Mouse (Mus musculus) C2C12 (cell line): ENCODE results near the gene Adcy7. TPM values are rescaled to one million over a fixed set of nuclear protein-coding genes. Genes with fewer than 3 reads are reported as not detected.
A peak's percentile ranks its signal among the peaks of the same experiment; 100 is the strongest.

Experiments used
- H3K27me3 ChIP-seq: one replicate; pipeline ENCODE4 v1.6.1; 2011; ENCODE audit not compliant: control insufficient read depth, insufficient read depth, insufficient read length
- H3K36me3 ChIP-seq: one replicate; pipeline ENCODE4 v1.6.1; 2011; ENCODE audit not compliant: control insufficient read depth, insufficient read depth
- H3K4me3 ChIP-seq: one replicate; pipeline ENCODE4 v1.5.1; 2011; ENCODE audit warnings: mild to moderate bottlenecking, control low read depth; ENCODE audit not compliant: poor library complexity, insufficient read depth, severe bottlenecking
- H3K79me2 ChIP-seq: one replicate; pipeline ENCODE4 v1.6.1; 2011; ENCODE audit not compliant: control insufficient read depth, insufficient read depth
- H3K79me3 ChIP-seq: one replicate; pipeline ENCODE4 v1.6.1; 2011; ENCODE audit warnings: low read depth, control low read depth
- H3ac ChIP-seq: one replicate; pipeline ENCODE3; 2011; ENCODE audit warnings: low read depth; ENCODE audit not compliant: control insufficient read depth, insufficient read length
- CEBPB ChIP-seq: IDR thresholded peaks from one replicate; pipeline ENCODE4 v1.6.1; 2011; ENCODE audit warnings: low read depth, mild to moderate bottlenecking, control low read depth, moderate library complexity
- CTCF ChIP-seq: IDR thresholded peaks from one replicate; pipeline ENCODE4 v1.5.1; 2011; ENCODE audit not compliant: control insufficient read depth, insufficient read depth, insufficient read length
- FOSL1 ChIP-seq: IDR thresholded peaks from one replicate; pipeline ENCODE4 v1.8.0; 2011; ENCODE audit warnings: mild to moderate bottlenecking, low read length; ENCODE audit not compliant: poor library complexity, insufficient read depth, severe bottlenecking
- MAX ChIP-seq: IDR thresholded peaks from one replicate; pipeline ENCODE4 v1.6.1; 2011; ENCODE audit warnings: mild to moderate bottlenecking, control low read depth
- MYOD1 ChIP-seq: IDR thresholded peaks from one replicate; pipeline ENCODE4 v1.6.1; 2011; ENCODE audit warnings: low read depth; ENCODE audit not compliant: control insufficient read depth, insufficient read length
- MYOG ChIP-seq: IDR thresholded peaks from one replicate; pipeline ENCODE4 v1.6.1; 2011; ENCODE audit not compliant: control insufficient read depth, insufficient read length; ENCODE audit errors: extremely low read depth
- USF1 ChIP-seq: IDR thresholded peaks from one replicate; pipeline ENCODE4 v1.6.1; 2011; ENCODE audit warnings: low read depth, mild to moderate bottlenecking, control low read depth, moderate library complexity
- polyA plus RNA-seq: library from polyadenylated mRNA; unstranded; fragments of >200 nt; fragmentation: generic; extraction: Trizol; gene quantifications from one replicate; pipeline ENCODE4 v1.2.1, GENCODE M21; 2012; ENCODE audit warnings: missing spikeins

The Adcy7 gene
- polyA plus RNA-seq, 1 experiment, result 66.9 TPM

DNA sequence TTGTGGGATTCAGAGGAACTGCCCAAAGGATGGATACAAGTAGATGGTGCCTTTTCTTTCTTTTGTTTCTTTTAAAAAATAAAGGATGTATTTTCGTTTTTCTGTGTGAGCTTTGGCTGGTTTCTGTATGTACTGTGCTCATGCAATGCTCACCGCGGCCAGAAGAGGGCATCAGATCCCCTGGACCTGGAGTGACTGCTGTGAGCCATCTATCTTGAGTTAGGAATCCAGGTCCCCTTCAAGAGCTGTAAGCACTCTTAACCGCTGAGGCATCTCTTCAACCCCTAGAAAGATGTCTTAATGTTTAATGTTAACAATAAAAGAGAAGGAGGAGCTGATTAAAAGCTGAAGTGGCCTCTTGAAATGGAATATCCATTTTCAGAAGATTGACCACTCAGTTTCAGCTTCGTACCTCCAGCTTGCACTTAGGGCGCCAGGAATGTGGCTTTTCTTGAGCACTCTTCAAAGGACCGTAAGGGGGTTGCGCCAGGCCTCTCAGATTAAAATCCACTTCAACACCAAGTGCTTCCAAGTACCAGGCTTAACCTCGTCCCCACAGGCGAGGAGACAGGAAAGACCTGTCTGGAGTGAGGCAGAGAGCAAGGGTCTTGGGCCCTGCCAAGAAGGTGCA lies 5.9 kb upstream of the Adcy7 start:
- no peaks in the 10 kb centered on the region for H3K27me3 ChIP-seq
- H3ac ChIP-seq, result no peak overlapping the region
- no peaks in the 10 kb centered on the region for H3K79me2 ChIP-seq
- H3K36me3 ChIP-seq, result no peaks in the 10 kb centered on the region
- TF ChIP-seq MAX (no peak), CTCF (peak; percentile 74), USF1 (no peak), MYOG (no peak), FOSL1 (no peak), MYOD1 (no peak), CEBPB (no peak)
- H3K4me3 ChIP-seq, result no peak overlapping the region
- no peaks in the 10 kb centered on the region for H3K79me3 ChIP-seq

DNA sequence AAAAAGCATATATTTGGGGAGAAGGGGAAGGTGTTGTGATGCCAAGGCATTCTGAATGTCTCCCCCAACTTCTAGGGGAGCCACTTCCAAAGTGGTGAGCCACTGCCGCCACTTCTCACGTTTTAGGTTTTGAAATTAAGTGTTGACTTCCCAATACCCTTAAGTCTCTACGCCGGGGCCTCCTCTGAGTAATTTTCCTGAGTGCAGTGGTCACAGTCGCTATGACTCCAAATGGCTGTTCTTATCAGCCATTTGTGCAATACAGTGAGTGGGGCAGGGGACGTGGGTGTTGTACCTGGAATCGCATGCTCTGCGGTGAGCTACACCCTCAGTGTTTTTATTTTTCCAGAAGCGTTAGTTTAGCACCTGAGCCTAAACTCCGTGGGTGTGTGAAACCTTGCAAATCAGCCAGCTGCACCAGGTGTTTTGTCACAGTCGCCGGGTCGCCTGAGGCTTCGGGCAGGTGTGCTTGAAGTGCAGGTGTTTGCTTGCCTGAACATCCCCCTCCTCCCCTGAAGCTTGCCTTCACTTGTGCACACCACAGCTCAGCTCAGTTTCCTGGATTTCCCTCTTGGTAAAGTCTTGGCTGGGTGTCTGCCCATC lies 5.3 kb upstream of the Adcy7 start:
- no peaks in the 10 kb centered on the region for H3K79me3 ChIP-seq
- H3K4me3 ChIP-seq, result no peak overlapping the region
- no peak overlapping the region for H3ac ChIP-seq
- TF ChIP-seq MYOD1 (no peak), MYOG (no peak), FOSL1 (no peak), USF1 (no peak), CTCF (no peak), MAX (no peak), CEBPB (no peak)
- no peaks in the 10 kb centered on the region for H3K27me3 ChIP-seq
- no peaks in the 10 kb centered on the region for H3K79me2 ChIP-seq
- no peaks in the 10 kb centered on the region for H3K36me3 ChIP-seq

DNA sequence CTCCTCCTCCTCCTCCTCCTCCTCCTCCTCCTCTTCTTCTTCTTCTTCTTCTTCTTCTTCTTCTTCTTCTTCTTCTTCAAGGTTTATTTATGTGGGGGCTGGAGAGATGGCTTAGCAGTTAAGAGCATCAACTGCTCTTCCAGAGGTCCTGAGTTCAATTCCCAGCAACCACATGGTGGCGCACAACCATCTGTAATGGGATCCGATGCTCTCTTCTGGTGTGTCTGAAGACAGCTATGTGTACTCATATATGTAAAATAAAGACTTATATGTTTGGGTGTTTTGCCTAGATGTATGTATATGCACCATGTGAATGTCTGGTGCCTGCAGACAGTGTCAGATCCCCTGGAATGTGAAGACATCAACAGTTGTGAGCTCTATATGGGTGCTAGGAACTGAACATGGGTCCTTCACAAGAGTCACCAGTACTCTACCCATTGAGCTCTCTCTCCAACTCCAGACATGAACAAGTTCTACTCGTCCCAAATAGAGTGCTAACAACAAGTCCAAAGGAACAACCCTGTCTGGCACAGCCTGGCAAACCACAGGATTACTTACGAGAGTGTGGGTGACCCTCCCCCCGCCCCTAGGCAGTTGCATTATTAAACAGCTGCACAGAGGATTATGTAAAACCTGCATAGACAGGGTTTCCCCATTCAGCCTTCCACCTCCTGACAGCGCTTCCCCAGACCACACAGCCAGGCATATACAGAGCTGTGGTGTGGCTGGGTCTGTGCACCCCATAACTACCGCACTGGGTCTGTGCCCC lies 2.9 kb upstream of the Adcy7 start:
- H3K36me3 ChIP-seq, result no peaks in the 10 kb centered on the region
- no peak overlapping the region for H3K4me3 ChIP-seq
- H3K27me3 ChIP-seq, result no peaks in the 10 kb centered on the region
- H3K79me3 ChIP-seq, result peaks cover 17% of the 10 kb centered on the region
- H3K79me2 ChIP-seq, result peaks cover 21% of the 10 kb centered on the region
- H3ac ChIP-seq, result no peak overlapping the region
- no peak for TF ChIP-seq CTCF
- TF ChIP-seq MYOD1, result peak; percentile 41
- no peak for TF ChIP-seq USF1
- no peak for TF ChIP-seq FOSL1

DNA sequence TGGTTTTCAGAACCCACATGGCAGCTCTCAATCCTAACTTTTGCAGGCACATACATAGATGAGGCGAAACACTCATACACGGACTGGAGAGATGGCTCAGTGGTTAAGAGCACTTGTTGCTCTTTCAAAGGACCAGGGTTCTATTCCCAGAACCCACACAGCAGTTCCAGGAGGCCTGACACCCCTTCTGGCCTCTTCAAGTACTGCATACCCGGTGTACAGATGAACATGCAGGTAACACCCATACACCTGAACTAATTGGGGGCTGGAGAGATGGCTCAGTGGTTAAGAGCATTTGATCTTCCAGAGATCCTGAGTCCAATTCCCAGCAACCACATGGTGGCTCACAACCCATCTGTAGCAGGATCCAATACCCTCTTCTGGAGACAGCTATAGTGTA lies 2.1 kb upstream of the Adcy7 start:
- no peak overlapping the region for H3ac ChIP-seq
- no peak overlapping the region for H3K4me3 ChIP-seq
- no peaks in the 10 kb centered on the region for H3K27me3 ChIP-seq

DNA sequence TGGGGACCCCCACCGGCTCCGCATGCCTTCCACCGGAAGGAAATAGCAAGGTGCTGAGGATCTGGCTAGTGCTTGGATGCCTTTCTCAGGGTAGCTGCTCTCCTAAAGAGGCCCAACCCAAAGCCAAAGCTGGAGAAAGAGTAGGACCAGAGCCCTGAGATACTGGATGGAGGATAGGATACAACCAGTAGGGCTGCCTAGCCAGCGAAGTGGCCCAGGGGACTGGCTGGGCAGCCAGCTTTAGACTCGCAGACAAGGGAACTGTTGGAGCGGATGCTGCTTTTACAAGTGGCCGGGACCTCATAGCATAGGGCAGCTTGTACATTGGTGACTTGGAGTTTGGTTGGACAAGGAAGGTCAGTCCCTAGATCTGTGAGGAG lies 838 bp downstream of the Adcy7 start:
- peaks cover 22% of the 10 kb centered on the region for H3K36me3 ChIP-seq
- TF ChIP-seq MYOD1, result no peak
- TF ChIP-seq FOSL1, result no peak
- TF ChIP-seq CTCF, result no peak
- TF ChIP-seq MYOG, result no peak
- TF ChIP-seq USF1, result no peak
- no peak for TF ChIP-seq CEBPB
- no peak for TF ChIP-seq MAX
- no peaks in the 10 kb centered on the region for H3K27me3 ChIP-seq
- H3K79me2 ChIP-seq, result peaks cover 59% of the 10 kb centered on the region
- peak overlapping the region; percentile 68 for H3K4me3 ChIP-seq
- peak overlapping the region; percentile 97 for H3ac ChIP-seq
- H3K79me3 ChIP-seq, result peaks cover 52% of the 10 kb centered on the region

More for the DNA sequence above, 2.1 kb upstream of the Adcy7 start:
- Histone ChIP-seq H3K79me2 (peaks cover 29% of the 10 kb centered on the region), H3K36me3 (no peaks in the 10 kb centered on the region), H3K79me3 (peaks cover 25% of the 10 kb centered on the region)
- no peak for TF ChIP-seq FOSL1
- TF ChIP-seq MAX, result no peak
- TF ChIP-seq USF1, result no peak
- no peak for TF ChIP-seq CTCF
- TF ChIP-seq MYOD1, result no peak
- TF ChIP-seq CEBPB, result no peak
- TF ChIP-seq MYOG, result no peak
